Mouse (Mus musculus) frontal cortex, adult (tissue): Measurements from ENCODE around the gene Catip.

Source experiments
- ATAC-seq: cut with Nextera tagmentation; 2 replicates; pipeline ENCODE4 v1.9.2; 2017; ENCODE audit warnings: mild to moderate bottlenecking, moderate library complexity, mixed read lengths; ENCODE audit not compliant: low TSS enrichment

The Catip gene

DNA sequence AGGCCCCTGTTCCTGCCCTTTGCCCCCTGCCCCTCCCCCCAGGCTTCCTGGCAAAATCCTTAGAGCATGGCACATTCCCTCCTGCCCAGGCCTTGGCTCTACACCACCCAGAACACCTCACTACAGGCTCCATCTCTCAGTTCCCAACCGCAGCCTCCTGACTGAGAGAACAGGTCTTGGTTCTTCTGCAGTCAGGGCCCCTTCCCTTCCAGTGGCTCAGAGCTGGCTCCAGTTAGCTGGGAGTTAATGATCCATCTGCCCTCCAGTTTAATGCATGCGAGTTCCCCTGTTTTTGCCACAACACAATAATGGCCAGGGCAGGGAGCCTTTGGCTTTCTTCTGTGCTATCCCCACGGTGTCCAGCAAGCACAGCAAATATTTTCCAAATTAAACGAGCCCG is 18.7 kb upstream of the Catip start:
- ATAC-seq: no peak

GRCm38 (mm10) chr1:74344163-74344916 is 17.6 kb upstream of the Catip start:
- no peak for ATAC-seq

GRCm38 (mm10) chr1:74351185-74351769 is 10.6 kb upstream of the Catip start:
- ATAC-seq: no peak

DNA sequence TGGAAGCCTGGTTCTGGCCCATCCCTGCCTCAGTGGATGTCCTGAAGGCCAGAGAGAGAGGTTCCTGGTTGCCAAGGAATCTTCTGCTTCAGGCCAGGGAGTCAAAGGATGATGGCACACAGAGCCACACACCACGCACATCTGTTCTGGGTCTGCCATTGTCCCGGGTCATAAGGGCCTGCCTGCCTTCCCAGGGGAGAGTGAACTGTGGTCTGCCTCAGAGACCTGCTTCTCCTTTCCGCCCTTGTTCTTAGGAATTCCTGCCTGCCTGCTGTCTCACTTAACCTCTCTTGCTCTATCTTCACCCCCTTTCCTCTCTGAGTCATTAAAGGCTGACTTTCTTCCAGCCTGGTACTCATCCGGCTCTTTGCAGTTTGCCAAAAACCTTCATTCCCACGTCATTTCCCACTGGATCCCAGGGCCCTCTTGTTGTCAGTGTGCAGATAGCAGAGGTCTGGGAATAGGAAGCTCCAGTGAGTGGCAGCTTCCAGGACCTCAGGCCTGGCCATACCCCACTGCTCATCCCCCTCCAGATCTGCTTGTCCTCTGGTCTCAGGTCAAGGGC is 9.3 kb upstream of the Catip start:
- no peak for ATAC-seq

DNA sequence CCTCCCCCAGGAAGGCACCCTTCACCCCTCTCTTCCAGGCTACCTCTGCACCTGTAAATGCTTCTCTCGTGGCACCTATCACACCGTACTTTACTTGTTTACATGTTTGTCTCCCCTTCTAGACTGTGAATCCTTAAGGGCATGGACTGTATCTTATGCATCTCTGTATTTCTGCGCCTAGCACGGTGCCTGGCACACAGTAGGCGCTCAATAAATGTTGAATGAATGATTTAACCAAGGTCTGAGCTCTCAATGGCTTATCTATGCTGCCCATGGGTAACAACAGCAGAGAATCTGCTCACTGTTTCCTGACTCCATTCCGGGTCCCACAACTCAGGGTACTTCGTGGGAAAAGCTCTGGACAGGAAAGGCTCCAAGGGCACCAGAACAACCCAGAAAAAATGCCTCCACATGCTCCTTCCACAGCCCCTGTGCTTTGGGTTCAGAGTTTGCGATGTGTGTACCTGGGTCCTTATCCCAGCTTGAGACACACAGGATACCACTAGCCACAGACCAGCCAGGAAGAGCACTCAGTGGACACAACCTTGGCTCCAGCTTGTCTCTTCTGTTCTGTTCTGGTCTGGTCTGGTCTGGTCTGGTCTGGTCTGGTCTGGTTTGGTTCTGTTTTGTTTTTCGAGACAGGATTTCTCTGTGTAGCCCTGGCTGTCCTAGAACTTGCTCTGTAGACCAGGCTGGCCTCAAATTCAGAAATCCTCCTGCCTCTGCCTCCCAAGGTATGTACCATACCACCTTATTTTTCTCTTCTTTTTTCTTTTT is 8.3 kb upstream of the Catip start:
- no peak for ATAC-seq

DNA sequence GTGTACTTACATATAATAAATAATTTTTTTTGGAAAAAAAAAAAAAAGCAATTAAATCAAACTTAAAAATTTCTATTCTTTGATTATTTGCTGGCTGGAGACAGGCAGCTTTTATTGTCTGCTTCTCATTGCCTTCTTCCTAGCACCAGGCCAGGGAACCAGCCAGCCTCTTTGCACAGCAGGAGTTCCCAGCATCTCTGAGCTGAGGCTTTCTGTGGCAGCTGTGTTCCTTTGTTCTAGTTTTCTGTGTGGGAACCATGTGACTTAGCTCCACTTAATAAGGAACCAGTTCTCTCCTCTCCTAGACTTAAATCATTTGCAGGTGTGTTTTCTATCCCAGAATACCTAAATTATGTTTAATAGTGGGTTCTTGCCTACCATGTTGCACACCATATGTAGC is 4.4 kb upstream of the Catip start:
- no peak for ATAC-seq

GRCm38 (mm10) chr1:74359952-74360517 is 1.9 kb upstream of the Catip start:
- ATAC-seq: no peak

GRCm38 (mm10) chr1:74362325-74363229 is 669 bp downstream of the Catip start:
- ATAC-seq: peak; percentile 55

DNA sequence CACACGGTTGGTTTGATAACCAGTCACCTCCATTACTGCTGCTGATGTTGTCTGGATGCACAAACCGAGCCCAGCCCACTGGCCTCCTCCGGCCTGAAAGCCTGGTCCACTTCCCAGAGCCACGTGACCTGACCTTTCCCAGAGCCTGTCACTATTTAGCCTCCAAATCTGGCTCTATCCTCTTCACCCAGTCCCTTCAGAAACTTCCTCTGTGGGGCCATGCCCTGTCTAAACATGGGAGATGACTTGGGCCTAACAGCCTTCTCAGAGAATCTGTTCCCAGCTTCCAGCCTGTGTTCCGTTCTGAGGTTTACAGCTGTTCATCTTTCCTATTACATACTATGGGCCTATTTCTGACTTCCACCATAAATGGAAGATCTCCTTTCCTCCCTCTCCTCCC is 1.5 kb downstream of the Catip start:
- ATAC-seq: peak; percentile 27; the same call in 1 of the 2 replicates

GRCm38 (mm10) chr1:74364270-74364669 is 2.4 kb downstream of the Catip start:
- ATAC-seq: no peak

GRCm38 (mm10) chr1:74367886-74368645 is 6.2 kb downstream of the Catip start:
- ATAC-seq: peak; percentile 72

DNA sequence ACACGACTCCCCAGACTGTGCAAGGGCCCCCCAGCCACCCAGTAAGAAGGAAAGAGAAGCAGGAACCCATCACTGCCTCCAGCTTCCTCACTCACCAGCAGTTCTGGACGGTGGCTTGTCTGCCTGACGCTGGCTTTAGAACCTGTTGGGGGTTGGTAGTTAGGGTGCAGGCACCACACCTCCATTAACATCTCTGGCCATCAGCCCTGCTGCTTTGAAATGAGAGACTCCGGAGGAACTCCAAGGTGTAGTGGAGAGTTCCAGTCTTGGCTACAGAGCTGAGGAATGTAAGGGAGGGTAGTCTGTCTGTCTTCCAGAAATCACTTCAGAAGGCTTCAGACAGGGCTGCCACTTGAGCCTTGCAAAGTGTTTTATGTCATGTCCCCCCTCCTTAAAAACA is 8.1 kb downstream of the Catip start:
- no peak for ATAC-seq

DNA sequence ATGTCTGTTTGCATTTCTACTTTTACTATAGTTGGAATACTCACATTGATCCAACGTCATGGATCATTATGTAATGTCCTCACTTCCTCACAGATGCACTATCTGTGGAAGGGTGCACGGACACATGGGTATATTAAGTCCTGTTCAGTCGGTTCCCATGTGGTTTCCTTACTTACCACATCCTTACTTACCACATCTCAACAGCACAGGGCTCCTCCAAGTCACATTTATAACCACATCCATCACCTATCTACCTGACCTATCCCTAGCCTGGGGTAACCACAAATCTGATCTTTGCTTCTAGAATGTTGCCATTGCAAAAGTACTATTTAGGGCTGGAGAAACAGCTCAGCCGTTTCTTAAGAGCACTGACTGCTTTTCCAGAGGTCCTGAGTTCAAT is 11.5 kb downstream of the Catip start:
- ATAC-seq: no peak

DNA sequence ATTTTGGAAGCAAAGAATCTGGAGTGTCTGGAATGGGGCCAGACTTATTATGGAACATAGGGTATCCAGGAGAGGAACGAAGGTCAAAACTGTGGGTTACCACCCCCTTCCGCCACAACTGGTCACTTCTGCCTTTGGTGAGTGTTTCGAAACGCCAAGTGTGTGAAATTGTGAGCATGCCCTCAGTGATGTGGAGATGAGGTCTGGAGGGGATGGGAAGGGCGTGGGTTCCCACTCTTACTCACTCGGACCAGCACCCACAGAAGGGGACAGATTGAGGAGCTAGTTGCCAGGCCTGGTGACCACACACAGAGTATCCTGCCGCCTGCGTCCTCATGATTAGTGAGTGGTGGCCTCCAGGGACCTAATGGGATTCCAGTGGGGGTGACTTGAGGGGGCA is 13.1 kb downstream of the Catip start, which contains the start of gene Slc11a1:
TSS of gene Slc11a1 (plus strand) at position 216 of the 400 bp plus-strand sequence.
- ATAC-seq: no peak

- no peak for ATAC-seq
Measured at GRCm38 (mm10) chr1:74375561-74375960, 13.7 kb downstream of the Catip start.

DNA sequence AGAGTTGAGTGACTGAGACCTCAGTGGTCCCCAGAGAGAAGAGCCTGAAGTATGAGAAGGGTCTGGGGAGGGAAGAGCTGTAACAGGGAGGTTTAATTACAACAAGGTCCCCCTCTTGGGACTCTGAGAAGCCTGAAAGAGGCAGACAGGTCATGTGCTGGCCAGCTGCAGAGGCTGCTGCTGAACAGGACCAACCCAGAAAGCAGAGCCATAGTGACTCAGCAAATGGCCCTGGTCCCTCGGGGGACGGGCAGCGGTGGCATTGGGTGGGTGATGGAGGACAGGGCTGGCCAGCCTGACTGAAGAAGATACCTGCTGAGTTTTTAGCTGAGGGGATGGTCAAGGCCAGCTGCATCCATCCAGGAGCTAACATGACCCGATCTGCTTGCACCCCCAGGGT is 14.5 kb downstream of the Catip start:
- no peak for ATAC-seq

- ATAC-seq: no peak
Measured at GRCm38 (mm10) chr1:74379058-74379504, 17.2 kb downstream of the Catip start.

DNA sequence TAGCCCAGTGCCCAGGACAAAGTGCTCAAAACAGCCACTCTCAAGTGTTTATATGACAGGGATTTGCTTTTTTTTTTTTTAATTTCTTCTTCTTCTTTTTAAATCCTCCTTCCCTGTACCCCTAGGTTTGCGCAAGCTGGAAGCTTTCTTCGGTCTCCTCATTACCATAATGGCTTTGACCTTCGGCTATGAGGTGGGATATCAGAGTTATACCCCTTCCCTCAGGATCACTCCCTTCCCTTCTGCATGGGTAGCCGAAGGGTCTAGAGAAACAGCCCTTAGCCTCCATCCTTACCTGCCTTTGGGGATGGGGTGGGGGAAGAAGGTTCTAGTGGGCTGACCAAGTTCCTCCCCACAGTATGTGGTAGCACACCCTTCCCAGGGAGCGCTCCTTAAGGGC is 18.6 kb downstream of the Catip start:
- ATAC-seq: no peak

GRCm38 (mm10) chr1:74381588-74382021 is 19.7 kb downstream of the Catip start:
- ATAC-seq: no peak

DNA sequence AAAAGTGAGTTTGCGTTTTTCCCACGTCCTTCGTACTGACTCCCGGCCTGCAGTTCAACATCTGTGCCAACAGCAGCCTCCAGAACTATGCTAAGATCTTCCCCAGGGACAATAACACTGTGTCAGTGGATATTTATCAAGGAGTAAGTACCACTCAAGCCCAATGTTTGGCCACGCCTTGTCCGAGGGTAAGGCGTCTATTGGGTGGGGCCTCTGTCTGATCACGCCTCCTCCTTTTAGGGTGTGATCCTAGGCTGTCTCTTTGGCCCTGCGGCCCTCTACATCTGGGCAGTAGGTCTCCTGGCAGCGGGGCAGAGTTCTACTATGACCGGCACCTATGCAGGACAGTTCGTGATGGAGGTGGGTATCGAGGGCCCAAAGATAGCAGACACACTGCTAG is 21.5 kb downstream of the Catip start:
- no peak for ATAC-seq
